Mouse (Mus musculus) liver, adult 2 months (tissue): ENCODE data around the gene Snap47.

ENCODE experiments used
- CTCF ChIP-seq: fragments of 200-500 bp; IDR thresholded peaks from 2 replicates; pipeline ENCODE4 v1.5.1; 2011; ENCODE audit warnings: low read depth, low read length, control low read depth
- POLR2A ChIP-seq: fragments of 200-500 bp; IDR thresholded peaks from 2 replicates; pipeline ENCODE4 v1.6.1; 2011; ENCODE audit warnings: low read length, control low read depth; ENCODE audit not compliant: insufficient read depth; ENCODE audit errors: extremely low read depth

- TF ChIP-seq CTCF, result no peak
- no peak for TF ChIP-seq POLR2A
These were observed 60.5 kb downstream of the Snap47 start for GRCm38 (mm10) chr11:59390470-59390869.
